Mouse (Mus musculus): Measurements from ENCODE around the gene Rasl10a. TPM values are rescaled to one million over a fixed set of nuclear protein-coding genes. Genes with fewer than 3 reads are reported as not detected.

Rasl10a gene
- total and polyA plus RNA-seq, 3 experiments = 0.47 to 0.55 TPM; not detected in 1

- Histone ChIP-seq H3K9me3 (replicated peaks) (no peaks in the 10 kb centered on the region), H3K4me3 (ENCODE audit: low read depth, low read length) (no peak overlapping the region), H3K27me3 (ENCODE audit: insufficient read depth, low read length) (no peaks in the 10 kb centered on the region), H3K4me1 (ENCODE audit: insufficient read depth, low read depth, low read length) (peaks cover 31% of the 10 kb centered on the region), H3K36me3 (replicated peaks) (peaks cover 94% of the 10 kb centered on the region)
- ATAC-seq (ENCODE audit: extremely low read depth, insufficient number of reproducible peaks, low FRiP score, poor library complexity, severe bottlenecking) (no peak), DNase-seq (ENCODE audit: low spot score) (no peak)
- TF ChIP-seq GATA2 (IDR thresholded peaks at IDR 0.05; ENCODE audit: borderline replicate concordance, low read depth, low read length) = no peak
- no peak for TF ChIP-seq GATA1 (IDR thresholded peaks at IDR 0.05; ENCODE audit: borderline replicate concordance, low read length)
- no peak for TF ChIP-seq CTCF (IDR thresholded peaks at IDR 0.05; ENCODE audit: low read depth, low read length)
- TF ChIP-seq TAL1 (conservative IDR thresholded peaks at IDR 0.05; ENCODE audit: low read depth, low read length) = no peak
- TF ChIP-seq POLR2AphosphoS5 (IDR thresholded peaks at IDR 0.05; ENCODE audit: insufficient replicate concordance, low read depth, low read length) = no peak
These were observed 31.2 kb downstream of the Rasl10a start for GRCm38 (mm10) chr11:5089147-5089546.

- peaks cover 51% of the 10 kb centered on the region for H3K4me1 ChIP-seq (ENCODE audit: insufficient read depth, low read depth, low read length)
- ATAC-seq (ENCODE audit: extremely low read depth, insufficient number of reproducible peaks, low FRiP score, poor library complexity, severe bottlenecking) (no peak), DNase-seq (ENCODE audit: low spot score) (no peak)
- TF ChIP-seq POLR2AphosphoS5 (IDR thresholded peaks at IDR 0.05; ENCODE audit: insufficient replicate concordance, low read depth, low read length) = no peak
- TF ChIP-seq GATA1 (IDR thresholded peaks at IDR 0.05; ENCODE audit: borderline replicate concordance, low read length) = no peak
- TF ChIP-seq CTCF (IDR thresholded peaks at IDR 0.05; ENCODE audit: low read depth, low read length) = no peak
- no peak for TF ChIP-seq GATA2 (IDR thresholded peaks at IDR 0.05; ENCODE audit: borderline replicate concordance, low read depth, low read length)
- no peak for TF ChIP-seq TAL1 (conservative IDR thresholded peaks at IDR 0.05; ENCODE audit: low read depth, low read length)
- H3K9me3 ChIP-seq (replicated peaks) = no peaks in the 10 kb centered on the region
- H3K27me3 ChIP-seq (ENCODE audit: insufficient read depth, low read length) = no peaks in the 10 kb centered on the region
- H3K4me3 ChIP-seq (ENCODE audit: low read depth, low read length) = no peak overlapping the region
- peaks cover 77% of the 10 kb centered on the region for H3K36me3 ChIP-seq (replicated peaks)
These were observed 33.8 kb downstream of the Rasl10a start for GRCm38 (mm10) chr11:5091706-5092105.

GRCm38 (mm10) chr11:5095877-5096276 is 37.9 kb downstream of the Rasl10a start:
- Histone ChIP-seq H3K4me1 (ENCODE audit: insufficient read depth, low read depth, low read length) (peaks cover 62% of the 10 kb centered on the region), H3K9me3 (replicated peaks) (no peaks in the 10 kb centered on the region), H3K36me3 (replicated peaks) (peaks cover 46% of the 10 kb centered on the region), H3K4me3 (ENCODE audit: low read depth, low read length) (peak overlapping the region; percentile 62; the same call in 1 of the 2 replicates), H3K27me3 (ENCODE audit: insufficient read depth, low read length) (no peaks in the 10 kb centered on the region)
- ATAC-seq (ENCODE audit: extremely low read depth, insufficient number of reproducible peaks, low FRiP score, poor library complexity, severe bottlenecking) (no peak), DNase-seq (ENCODE audit: low spot score) (no peak)
- TF ChIP-seq TAL1 (conservative IDR thresholded peaks at IDR 0.05; ENCODE audit: low read depth, low read length) (no peak), POLR2AphosphoS5 (IDR thresholded peaks at IDR 0.05; ENCODE audit: insufficient replicate concordance, low read depth, low read length) (no peak), GATA2 (IDR thresholded peaks at IDR 0.05; ENCODE audit: borderline replicate concordance, low read depth, low read length) (no peak), GATA1 (IDR thresholded peaks at IDR 0.05; ENCODE audit: borderline replicate concordance, low read length) (no peak), CTCF (IDR thresholded peaks at IDR 0.05; ENCODE audit: low read depth, low read length) (no peak)

- DNase-seq (ENCODE audit: low spot score) (no peak), ATAC-seq (ENCODE audit: extremely low read depth, insufficient number of reproducible peaks, low FRiP score, poor library complexity, severe bottlenecking) (no peak)
- no peak for TF ChIP-seq POLR2AphosphoS5 (IDR thresholded peaks at IDR 0.05; ENCODE audit: insufficient replicate concordance, low read depth, low read length)
- Histone ChIP-seq H3K27me3 (ENCODE audit: insufficient read depth, low read length) (no peaks in the 10 kb centered on the region), H3K36me3 (replicated peaks) (peaks cover 46% of the 10 kb centered on the region), H3K4me1 (ENCODE audit: insufficient read depth, low read depth, low read length) (peaks cover 64% of the 10 kb centered on the region), H3K9me3 (replicated peaks) (no peaks in the 10 kb centered on the region), H3K4me3 (ENCODE audit: low read depth, low read length) (peak overlapping the region; percentile 93; the same call in 1 of the 2 replicates)
These were observed 38.6 kb downstream of the Rasl10a start for GRCm38 (mm10) chr11:5096480-5097020.

- Histone ChIP-seq H3K27me3 (ENCODE audit: insufficient read depth, low read length) (no peaks in the 10 kb centered on the region), H3K36me3 (replicated peaks) (peaks cover 47% of the 10 kb centered on the region), H3K4me3 (ENCODE audit: low read depth, low read length) (peak overlapping the region; percentile 93), H3K4me1 (ENCODE audit: insufficient read depth, low read depth, low read length) (peaks cover 69% of the 10 kb centered on the region), H3K9me3 (replicated peaks) (no peaks in the 10 kb centered on the region)
- ATAC-seq (ENCODE audit: extremely low read depth, insufficient number of reproducible peaks, low FRiP score, poor library complexity, severe bottlenecking) = no peak
- DNase-seq (ENCODE audit: low spot score) = peak; percentile 60
- TF ChIP-seq GATA1 (IDR thresholded peaks at IDR 0.05; ENCODE audit: borderline replicate concordance, low read length) (no peak), TAL1 (conservative IDR thresholded peaks at IDR 0.05; ENCODE audit: low read depth, low read length) (no peak), GATA2 (IDR thresholded peaks at IDR 0.05; ENCODE audit: borderline replicate concordance, low read depth, low read length) (no peak), POLR2AphosphoS5 (IDR thresholded peaks at IDR 0.05; ENCODE audit: insufficient replicate concordance, low read depth, low read length) (no peak), CTCF (IDR thresholded peaks at IDR 0.05; ENCODE audit: low read depth, low read length) (no peak)
These were observed 40.3 kb downstream of the Rasl10a start for GRCm38 (mm10) chr11:5098035-5098735.

GRCm38 (mm10) chr11:5098736-5099542 is 41.0 kb downstream of the Rasl10a start, which contains the start of the genes Rhbdd3 and Ewsr1:
Rhbdd3 (plus strand) TSS chr11:5098926.
Ewsr1 (minus strand) TSS chr11:5099266.
- Histone ChIP-seq H3K36me3 (replicated peaks) (peaks cover 49% of the 10 kb centered on the region), H3K4me3 (ENCODE audit: low read depth, low read length) (peak within 1 kb of the TSS; percentile 93), H3K27me3 (ENCODE audit: insufficient read depth, low read length) (no peaks in the 10 kb centered on the region), H3K4me1 (ENCODE audit: insufficient read depth, low read depth, low read length) (peaks cover 70% of the 10 kb centered on the region), H3K9me3 (replicated peaks) (no peaks in the 10 kb centered on the region)
- TF ChIP-seq TAL1 (conservative IDR thresholded peaks at IDR 0.05; ENCODE audit: low read depth, low read length) (no peak), GATA2 (IDR thresholded peaks at IDR 0.05; ENCODE audit: borderline replicate concordance, low read depth, low read length) (no peak), CTCF (IDR thresholded peaks at IDR 0.05; ENCODE audit: low read depth, low read length) (no peak), GATA1 (IDR thresholded peaks at IDR 0.05; ENCODE audit: borderline replicate concordance, low read length) (no peak), POLR2AphosphoS5 (IDR thresholded peaks at IDR 0.05; ENCODE audit: insufficient replicate concordance, low read depth, low read length) (no peak)
- ATAC-seq (ENCODE audit: extremely low read depth, insufficient number of reproducible peaks, low FRiP score, poor library complexity, severe bottlenecking) = peak; percentile 58
- DNase-seq (ENCODE audit: low spot score) = peak; percentile 84
